In genomic region chr5:147408731-147409130, GRCm38 (mm10) we compare ENCODE assay signal across 9 mouse cellular contexts. TPM values are rescaled to one million over a fixed set of nuclear protein-coding genes. Genes with fewer than 3 reads are reported as not detected.
DNase-seq lines count a peak whose midpoint lies in the region; ATAC-seq and TF ChIP-seq lines count a peak whose summit lies in the region.
"Had no signal": no experiment of that assay in that cellular context is flagged by ENCODE, and none has a peak within 500 bp of the region (broad histone marks: within the 10 kb centered on the region; RNA-seq: fewer than 3 reads in every experiment).

No protein-coding gene starts in this region.

- no peak overlapping the region for H3K9ac ChIP-seq in hindbrain, embryonic 13.5 days
- no peak overlapping the region for H3K9ac ChIP-seq in hindbrain, embryonic 11.5 days (ENCODE audit: low read depth, low read length)
- H3K9ac ChIP-seq in hindbrain, embryonic 16.5 days (ENCODE audit: low read depth, low read length), result no peak overlapping the region
- H3K9ac ChIP-seq in forebrain, embryonic 16.5 days (replicated peaks; ENCODE audit: low read depth, low read length), result no peak overlapping the region

- no peaks in the 10 kb centered on the region for H3K27me3 ChIP-seq in hindbrain, embryonic 13.5 days
- H3K27me3 ChIP-seq in hindbrain, embryonic 11.5 days (ENCODE audit: control insufficient read depth, insufficient read depth, low read length), result no peaks in the 10 kb centered on the region
- no peaks in the 10 kb centered on the region for H3K27me3 ChIP-seq in hindbrain, embryonic 16.5 days (replicated peaks; ENCODE audit: control insufficient read depth, insufficient read depth, low read length)
- H3K27me3 ChIP-seq in forebrain, embryonic 16.5 days (replicated peaks; ENCODE audit: control insufficient read depth, insufficient read depth, low read length), result no peaks in the 10 kb centered on the region

- intact Hi-C loops in left cerebral cortex, adult 2 months (cut with DNase I), result no loop called here
- intact Hi-C loops in gastrocnemius, postnatal 14 days (cut with DNase I; ENCODE audit: low total_unique reads), result no loop called here

- H3K4me1 ChIP-seq in hindbrain, embryonic 13.5 days (replicated peaks), result no peaks in the 10 kb centered on the region
- H3K4me1 ChIP-seq in hindbrain, embryonic 11.5 days (replicated peaks; ENCODE audit: control insufficient read depth, insufficient read depth, low read length), result no peaks in the 10 kb centered on the region
- no peaks in the 10 kb centered on the region for H3K4me1 ChIP-seq in hindbrain, embryonic 16.5 days (ENCODE audit: control insufficient read depth, insufficient read depth, low read depth, low read length)
- H3K4me1 ChIP-seq in forebrain, embryonic 16.5 days (replicated peaks; ENCODE audit: control insufficient read depth, insufficient read depth, low read length), result no peaks in the 10 kb centered on the region

- H3K36me3 ChIP-seq in hindbrain, embryonic 13.5 days, result no peaks in the 10 kb centered on the region
- H3K36me3 ChIP-seq in hindbrain, embryonic 11.5 days (ENCODE audit: control insufficient read depth, insufficient read depth, low read length), result no peaks in the 10 kb centered on the region
- H3K36me3 ChIP-seq in hindbrain, embryonic 16.5 days (ENCODE audit: control insufficient read depth, insufficient read depth, low read length), result no peaks in the 10 kb centered on the region
- no peaks in the 10 kb centered on the region for H3K36me3 ChIP-seq in forebrain, embryonic 16.5 days (ENCODE audit: control insufficient read depth, insufficient read depth)

- 61% methylated on average over 29 of the region's 29 CpGs for WGBS in hindbrain, embryonic 13.5 days
- WGBS in hindbrain, embryonic 11.5 days, result 53% methylated on average over 29 of the region's 29 CpGs
- 62% methylated on average over 29 of the region's 29 CpGs for WGBS in hindbrain, embryonic 16.5 days
- WGBS in forebrain, embryonic 16.5 days, result 68% methylated on average over 29 of the region's 29 CpGs

- 0 out of 2 replicates have a peak overlapping the region, but pooled peaks have one; percentile 17 for H3K4me2 ChIP-seq in hindbrain, embryonic 13.5 days
- no peak overlapping the region for H3K4me2 ChIP-seq in hindbrain, embryonic 11.5 days (replicated peaks; ENCODE audit: low read depth, low read length)
- H3K4me2 ChIP-seq in hindbrain, embryonic 16.5 days (ENCODE audit: low read length), result peak overlapping the region; percentile 21; the same call in 1 of the 2 replicates
- H3K4me2 ChIP-seq in forebrain, embryonic 16.5 days (ENCODE audit: low read length), result no peak overlapping the region

- H3K27ac ChIP-seq in hindbrain, embryonic 13.5 days, result no peak overlapping the region
- H3K27ac ChIP-seq in hindbrain, embryonic 11.5 days (ENCODE audit: low read depth, low read length), result no peak overlapping the region
- H3K27ac ChIP-seq in hindbrain, embryonic 16.5 days (ENCODE audit: low read depth, low read length), result no peak overlapping the region
- H3K27ac ChIP-seq in left cerebral cortex, adult 2 months, result no peak overlapping the region
- H3K27ac ChIP-seq in forebrain, embryonic 16.5 days (ENCODE audit: low read length), result no peak overlapping the region

- no peaks in the 10 kb centered on the region for H3K9me3 ChIP-seq in hindbrain, embryonic 13.5 days
- no peaks in the 10 kb centered on the region for H3K9me3 ChIP-seq in hindbrain, embryonic 11.5 days (ENCODE audit: control insufficient read depth, low read length)
- H3K9me3 ChIP-seq in hindbrain, embryonic 16.5 days (ENCODE audit: control insufficient read depth, low read length), result no peaks in the 10 kb centered on the region
- H3K9me3 ChIP-seq in forebrain, embryonic 16.5 days (ENCODE audit: control insufficient read depth, low read length), result no peaks in the 10 kb centered on the region

- DNase-seq in hindbrain, embryonic 11.5 days (ENCODE audit: low spot score), result no peak
- peak; percentile 25 to 44 for DNase-seq in adrenal gland, postnatal 36 days
- peak; percentile 44 for DNase-seq in lung, postnatal 36 days
- no peak for DNase-seq in left cerebral cortex, adult 2 months (ENCODE audit: extremely low spot score in 1 of 2, low spot score in 2 of 2)
- DNase-seq in gastrocnemius, postnatal 14 days, result no peak
- DNase-seq: cerebellum, adult 9-10 months had no signal

- TF ChIP-seq CTCF in left cerebral cortex, adult 2 months (IDR thresholded peaks at IDR 0.05), result no peak

- ATAC-seq in hindbrain, embryonic 13.5 days (ENCODE audit: low FRiP score), result no peak
- no peak for ATAC-seq in hindbrain, embryonic 11.5 days (ENCODE audit: low FRiP score)
- ATAC-seq in hindbrain, embryonic 16.5 days, result no peak
- no peak for ATAC-seq in forebrain, embryonic 16.5 days

- peak overlapping the region; percentile 14; the same call in 1 of the 2 replicates for H3K4me3 ChIP-seq in hindbrain, embryonic 13.5 days
- H3K4me3 ChIP-seq in hindbrain, embryonic 11.5 days (ENCODE audit: low read depth, low read length), result no peak overlapping the region
- H3K4me3 ChIP-seq in hindbrain, embryonic 16.5 days (ENCODE audit: low read length), result no peak overlapping the region
- no peak overlapping the region for H3K4me3 ChIP-seq in left cerebral cortex, adult 2 months
- no peak overlapping the region for H3K4me3 ChIP-seq in forebrain, embryonic 16.5 days (replicated peaks; ENCODE audit: low read length)

RNA-seq across cellular contexts. Expression of gene Flt3, which starts 8.4 kb away (rescaled TPM):
- polyA plus RNA-seq in hindbrain, embryonic 13.5 days (2015; fragmentation: Nextera tagmentation; extraction: Ambion mirVana), result 0.36 and 0.40 TPM in 2 replicates
- polyA plus RNA-seq in hindbrain, embryonic 11.5 days (2014; fragmentation: Nextera tagmentation; extraction: Ambion mirVana), result 0.14 and 0.15 TPM in 2 replicates
- total RNA-seq in adrenal gland, postnatal 36 days (2021), result under 1 TPM in 1 of 2 experiments, not detected in 1; 0.43 TPM
- 1.8 and 2.3 TPM in 2 replicates for polyA plus RNA-seq in hindbrain, embryonic 16.5 days (2015; fragmentation: Nextera tagmentation; extraction: Ambion mirVana)
- total RNA-seq in left cerebral cortex, adult 2 months (2021), result 1 to 10 TPM; 7.2 to 8.0 TPM
- 0.10 and 0.18 TPM in 2 replicates for polyA plus RNA-seq in forebrain, embryonic 16.5 days (2015; fragmentation: Nextera tagmentation; extraction: Ambion mirVana)
- total RNA-seq in gastrocnemius, postnatal 14 days (2021), result not detected

RNA-seq across cellular contexts. Expression of gene Pan3, which starts 21.2 kb away (rescaled TPM):
- 61.1 and 63.5 TPM in 2 replicates for polyA plus RNA-seq in hindbrain, embryonic 13.5 days (2015; fragmentation: Nextera tagmentation; extraction: Ambion mirVana)
- polyA plus RNA-seq in hindbrain, embryonic 11.5 days (2014; fragmentation: Nextera tagmentation; extraction: Ambion mirVana), result 43.6 and 63.8 TPM in 2 replicates
- total RNA-seq in adrenal gland, postnatal 36 days (2021), result 100 to 1,000 TPM in 1 of 2 experiments, 10 to 100 TPM in 1; 92.1 to 101 TPM
- 36.4 and 52.7 TPM in 2 replicates for polyA plus RNA-seq in hindbrain, embryonic 16.5 days (2015; fragmentation: Nextera tagmentation; extraction: Ambion mirVana)
- total RNA-seq in left cerebral cortex, adult 2 months (2021), result 10 to 100 TPM; 92.7 to 99.7 TPM
- 64.7 and 67.0 TPM in 2 replicates for polyA plus RNA-seq in forebrain, embryonic 16.5 days (2015; fragmentation: Nextera tagmentation; extraction: Ambion mirVana)
- total RNA-seq in gastrocnemius, postnatal 14 days (2021), result 10 to 100 TPM; 22.2 to 31.3 TPM

Comparison
In these comparisons a context has a peak if more than half of its experiments do, and no peak if none do; other contexts are left out.
1. H3K4me2 ChIP-seq: peak in hindbrain, embryonic 13.5 days (single experiment) and hindbrain, embryonic 16.5 days (single experiment); none in hindbrain, embryonic 11.5 days (single experiment) and forebrain, embryonic 16.5 days (single experiment).
2. DNase-seq: peak in adrenal gland, postnatal 36 days (2 of 2) and lung, postnatal 36 days (single experiment); none in hindbrain, embryonic 11.5 days (single experiment), left cerebral cortex, adult 2 months (0 of 2) and gastrocnemius, postnatal 14 days (single experiment).